Mouse (Mus musculus) CD4-positive, CD25-positive, alpha-beta regulatory T cell, adult 9 weeks (primary cell): ENCODE results near the gene Kpna1. TPM values are rescaled to one million over a fixed set of nuclear protein-coding genes. Genes with fewer than 3 reads are reported as not detected.

Experiments
- polyA plus RNA-seq: library from polyadenylated mRNA; unstranded; fragments of 100-300 nt; shearing (Covaris generic); gene quantifications from one replicate; pipeline ENCODE4 v1.2.1, GENCODE M21; 2017

Kpna1 gene
- 58.4 TPM for polyA plus RNA-seq

DNA sequence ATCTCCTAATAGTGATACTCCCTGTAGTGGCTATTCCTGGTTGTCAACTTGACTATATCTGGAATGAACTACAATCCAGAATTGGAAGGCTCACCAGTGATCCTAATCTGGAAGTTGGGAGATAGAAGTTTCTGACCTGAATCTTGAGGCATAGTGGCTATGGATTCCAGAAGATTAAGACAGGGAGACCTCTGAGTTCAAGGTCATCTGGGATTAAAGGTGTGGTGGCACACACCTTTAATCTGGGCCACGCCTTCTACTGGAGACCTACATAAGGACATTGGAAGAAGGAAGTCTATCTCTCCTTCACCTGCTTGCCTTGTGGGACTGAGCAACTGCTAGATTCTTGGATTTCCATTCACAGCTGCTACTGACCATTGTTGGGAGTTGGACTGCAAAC lies at the start of gene Kpna1:
Kpna1 (plus strand) TSS at position 301 of the 400 bp plus-strand sequence.

DNA sequence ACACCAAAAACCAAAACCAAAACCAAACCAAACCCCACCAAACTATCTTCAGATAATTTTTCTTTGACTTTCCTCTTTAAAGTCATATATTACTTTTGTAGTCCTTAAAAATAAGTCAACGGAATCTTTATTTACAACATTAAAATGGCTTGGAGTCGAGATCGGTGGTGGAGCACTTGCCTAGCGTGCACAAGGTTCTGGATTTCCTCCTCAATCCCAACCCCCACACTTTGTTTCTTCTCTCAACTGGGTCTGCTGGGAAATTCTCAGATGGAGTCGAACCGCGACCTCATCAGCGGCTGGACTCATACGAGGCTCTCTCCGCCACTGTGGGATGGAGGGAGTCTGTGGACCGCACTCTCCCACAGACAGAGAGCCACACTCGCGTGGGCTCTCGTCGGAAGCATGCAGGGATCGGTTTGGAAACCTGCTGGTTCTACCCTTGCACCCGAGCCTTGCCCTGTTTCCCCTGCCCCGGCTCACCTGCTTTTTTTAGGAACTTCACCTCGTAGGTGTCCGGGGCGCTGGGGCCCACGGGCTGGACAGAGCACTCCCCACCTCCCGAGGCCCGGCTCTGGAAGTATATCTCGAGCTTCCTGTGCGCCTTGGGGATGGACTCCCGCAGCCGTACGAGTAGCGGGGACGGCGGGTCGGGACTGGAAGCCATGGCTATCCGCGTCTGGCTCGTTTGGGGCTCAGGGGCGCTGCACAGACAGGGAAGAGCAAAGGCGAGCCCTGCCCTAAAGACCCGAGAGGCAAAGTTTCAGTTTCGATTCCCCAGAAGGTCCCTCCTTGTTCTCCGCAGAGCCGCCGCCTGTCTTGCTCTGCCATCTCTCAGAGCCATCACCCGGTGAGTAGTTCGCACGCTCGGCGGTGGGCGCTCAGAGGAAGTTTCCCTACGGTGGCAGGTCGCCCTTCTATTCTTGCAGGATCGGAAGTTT lies 40.1 kb upstream of the Kpna1 start, which contains the start of the genes Parp9 and Dtx3l:
Parp9 (plus strand) TSS at position 260 of the 941 bp plus-strand sequence.
Dtx3l (minus strand) TSS at position 941 of the 941 bp plus-strand sequence.

DNA sequence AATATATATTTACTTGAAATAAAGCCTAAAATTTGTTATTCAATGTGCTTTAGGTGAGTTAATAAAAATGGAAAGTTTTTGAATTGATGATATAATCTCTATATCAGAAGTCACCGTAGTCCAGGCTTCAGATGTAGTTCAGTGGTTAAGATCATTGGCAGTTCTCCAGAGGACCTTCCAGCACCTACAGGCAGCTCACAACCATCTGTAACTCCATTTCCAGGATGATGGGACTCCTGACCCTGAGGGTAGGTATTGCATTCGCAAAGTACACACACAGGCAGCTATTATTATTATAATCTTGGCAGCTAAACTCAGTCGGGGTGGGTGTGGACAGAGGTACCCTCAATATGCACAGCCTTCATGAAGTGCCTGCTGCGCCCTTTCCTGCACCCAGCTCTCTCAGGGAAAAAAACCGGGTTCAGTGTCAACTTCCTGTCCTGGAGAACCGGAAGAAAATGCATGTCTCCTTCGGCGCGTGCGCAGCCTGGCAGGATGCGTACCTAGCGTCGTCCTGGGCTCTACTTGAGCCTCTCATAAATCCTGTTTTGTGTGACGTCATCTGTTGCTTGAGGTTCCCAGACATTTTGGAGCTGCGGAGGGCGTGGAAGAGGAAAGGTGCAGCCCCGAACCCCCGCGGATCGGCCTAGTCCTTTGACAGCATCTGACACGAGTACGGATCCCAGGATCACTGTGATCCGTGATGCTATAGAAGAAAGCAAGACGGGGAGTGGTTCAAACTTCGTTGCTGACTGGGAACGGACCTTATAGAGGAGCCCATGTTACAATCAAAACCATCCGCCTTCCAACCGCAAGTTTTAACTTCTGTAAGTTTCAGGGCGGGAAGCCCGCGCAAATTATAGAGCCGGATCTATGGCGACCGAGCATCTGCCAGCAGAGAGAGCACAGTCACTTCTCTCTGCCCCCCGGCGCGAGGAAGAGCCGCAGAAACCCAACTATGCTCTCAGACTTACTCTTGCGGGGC lies 62.4 kb downstream of the Kpna1 start, which contains the start of gene Wdr5b:
Wdr5b (plus strand) TSS at position 551 of the 985 bp plus-strand sequence.

DNA sequence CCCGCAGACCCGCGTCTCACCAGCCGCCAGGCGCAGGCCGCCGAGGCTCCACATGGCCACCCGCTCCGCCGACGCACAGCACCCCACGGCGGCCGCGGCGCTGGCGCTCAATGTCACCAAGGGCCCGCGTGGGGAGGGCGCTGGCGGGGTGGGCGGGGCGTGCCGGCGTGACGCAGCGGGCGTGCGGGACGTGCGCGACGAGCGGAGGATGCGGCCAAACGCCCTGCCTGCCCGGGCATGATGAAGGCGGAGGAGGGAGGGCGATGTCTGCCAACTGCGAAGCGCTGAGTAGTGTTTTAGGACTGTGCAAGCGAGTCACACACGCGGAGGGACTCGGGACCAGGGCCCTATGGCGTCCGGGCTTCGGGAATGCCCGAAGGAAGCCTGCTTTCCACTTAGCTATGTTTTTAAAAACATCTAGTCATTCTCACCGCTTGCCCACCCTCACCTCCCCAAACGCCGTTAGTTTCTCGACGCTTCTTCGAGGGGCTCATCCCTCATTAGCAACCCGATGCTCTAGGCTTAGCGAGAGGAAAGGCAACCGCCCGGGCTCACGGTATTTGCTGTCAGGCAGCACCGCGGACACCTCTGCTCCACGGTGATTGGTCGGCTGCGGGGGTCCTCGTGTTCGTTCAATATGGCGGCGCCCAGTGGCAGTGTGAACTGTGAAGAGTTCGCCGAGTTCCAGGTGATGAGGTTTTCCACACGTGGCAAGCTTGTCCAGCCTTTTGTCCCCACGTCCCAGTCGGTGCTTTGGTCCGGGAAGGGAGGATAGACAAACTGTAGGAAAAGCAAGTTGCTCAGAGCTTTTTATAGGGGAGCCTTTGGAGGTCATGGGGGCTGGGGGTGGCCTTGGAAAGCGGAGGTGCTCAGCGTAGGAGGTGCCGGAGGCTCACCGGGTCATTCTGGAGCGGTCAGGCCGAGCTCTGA lies 93.2 kb downstream of the Kpna1 start, which contains the start of the genes Fam162a and Ccdc58:
Fam162a (minus strand) TSS at position 145 of the 930 bp plus-strand sequence.
Ccdc58 (plus strand) TSS at position 236 of the 930 bp plus-strand sequence.

Other genes starting within 250 kb of the Kpna1 start
- gene Dirc2, start 209.4 kb upstream of the Kpna1 start, polyA plus RNA-seq, result 1.6 TPM
- 41.4 TPM for gene Hspbap1, start 208.4 kb upstream of the Kpna1 start, polyA plus RNA-seq
- gene Parp14, start 107.2 kb upstream of the Kpna1 start, polyA plus RNA-seq, result 112 TPM
- 114 TPM for gene Parp9, start 40.3 kb upstream of the Kpna1 start, polyA plus RNA-seq
- 92.6 TPM for gene Dtx3l, start 39.6 kb upstream of the Kpna1 start, polyA plus RNA-seq
- gene Wdr5b, start 62.4 kb downstream of the Kpna1 start, polyA plus RNA-seq, result 6.7 TPM
- 95.8 TPM for gene Fam162a, start 92.8 kb downstream of the Kpna1 start, polyA plus RNA-seq
- gene Ccdc58, start 92.9 kb downstream of the Kpna1 start, polyA plus RNA-seq, result 45.8 TPM
- not detected for gene Csta1, start 152.5 kb downstream of the Kpna1 start, polyA plus RNA-seq
- gene Stfa2l1, start 178.1 kb downstream of the Kpna1 start, polyA plus RNA-seq, result not detected
- gene Gm5483, start 205.5 kb downstream of the Kpna1 start, polyA plus RNA-seq, result not detected
- gene Gm5416, start 231.7 kb downstream of the Kpna1 start, polyA plus RNA-seq, result not detected
- 1.4 TPM for gene 2010005H15Rik, start 242.7 kb downstream of the Kpna1 start, polyA plus RNA-seq